Mouse (Mus musculus) forebrain, embryonic 13.5 days (tissue): ENCODE measurements around the gene Exph5. TPM values are rescaled to one million over a fixed set of nuclear protein-coding genes. Genes with fewer than 3 reads are reported as not detected.

Source experiments
- ATAC-seq: fragments of 200-750 bp; cut with Nextera tagmentation; 2 replicates; pipeline ENCODE4 v1.8.0; 2017
- H3K27ac ChIP-seq: fragments of 300-500 bp; sonication (generic); 2 replicates; pipeline ENCODE4 v1.5.1; 2015; ENCODE audit warnings: inconsistent platforms, mild to moderate bottlenecking, moderate library complexity
- H3K27me3 ChIP-seq: fragments of 300-500 bp; sonication (generic); 2 replicates; pipeline ENCODE4 v1.6.1; 2015; ENCODE audit warnings: mild to moderate bottlenecking, inconsistent platforms
- H3K36me3 ChIP-seq: fragments of 300-500 bp; sonication (generic); 2 replicates; pipeline ENCODE4 v1.6.1; 2015; ENCODE audit warnings: mild to moderate bottlenecking, inconsistent platforms; ENCODE audit not compliant: poor library complexity, severe bottlenecking
- H3K4me1 ChIP-seq: fragments of 300-500 bp; sonication (generic); 2 replicates; pipeline ENCODE4 v1.6.1; 2015; ENCODE audit warnings: inconsistent platforms
- H3K4me2 ChIP-seq: fragments of 300-500 bp; sonication (generic); 2 replicates; pipeline ENCODE4 v1.6.1; 2015; ENCODE audit warnings: inconsistent platforms, mild to moderate bottlenecking, moderate library complexity
- H3K4me3 ChIP-seq: fragments of 300-500 bp; sonication (generic); 2 replicates; pipeline ENCODE4 v1.5.1; 2015; ENCODE audit warnings: mild to moderate bottlenecking, inconsistent platforms
- H3K9ac ChIP-seq: fragments of 300-500 bp; sonication (generic); 2 replicates; pipeline ENCODE4 v1.6.1; 2015; ENCODE audit warnings: mild to moderate bottlenecking, inconsistent platforms
- H3K9me3 ChIP-seq: fragments of 300-500 bp; sonication (generic); replicated peaks from 2 replicates; pipeline ENCODE4 v1.6.1; 2016; ENCODE audit warnings: inconsistent platforms
- WGBS: fragments of 180-500 bp; shearing (Covaris S2); methylation state at CpG from one replicate; pipeline ENCODE4 v1.1.7; 2015; 5-methylcytosine and 5-hydroxymethylcytosine counted together
- polyA plus RNA-seq: library from polyadenylated mRNA; unstranded; fragments of >200 nt; fragmentation: Nextera tagmentation; extraction: Ambion mirVana; gene quantifications from 2 replicates; pipeline ENCODE4 v1.2.1, GENCODE M21; 2015

Exph5 gene
- polyA plus RNA-seq, 1 experiment from 2014 or later: not detected

GRCm38 (mm10) chr9:53401146-53401545 is 99.7 kb downstream of the Exph5 start:
- peaks cover 19% of the 10 kb centered on the region for H3K4me1 ChIP-seq
- no peak overlapping the region for H3K27ac ChIP-seq
- H3K9me3 ChIP-seq: no peaks in the 10 kb centered on the region
- H3K27me3 ChIP-seq: no peaks in the 10 kb centered on the region
- no peak overlapping the region for H3K4me3 ChIP-seq
- 87% methylated on average over 8 of the region's 8 CpGs for WGBS
- no peak for ATAC-seq
- no peaks in the 10 kb centered on the region for H3K36me3 ChIP-seq
- H3K4me2 ChIP-seq: no peak overlapping the region
- no peak overlapping the region for H3K9ac ChIP-seq

GRCm38 (mm10) chr9:53402291-53402711 is 100.8 kb downstream of the Exph5 start, which contains the start of gene 4930550C14Rik:
4930550C14Rik (plus strand) TSS chr9:53402325.
- no peaks in the 10 kb centered on the region for H3K9me3 ChIP-seq
- peak within 1 kb of the TSS; percentile 38 for H3K4me2 ChIP-seq
- H3K4me1 ChIP-seq: peaks cover 19% of the 10 kb centered on the region
- H3K4me3 ChIP-seq: no peak within 1 kb of the TSS
- H3K36me3 ChIP-seq: no peaks in the 10 kb centered on the region
- WGBS: 21% methylated on average over 11 of the region's 11 CpGs
- no peaks in the 10 kb centered on the region for H3K27me3 ChIP-seq
- H3K9ac ChIP-seq: no peak within 1 kb of the TSS
- no peak within 1 kb of the TSS for H3K27ac ChIP-seq
- no peak for ATAC-seq

- Histone ChIP-seq H3K9me3 (no peaks in the 10 kb centered on the region), H3K4me2 (peak overlapping the region; percentile 38), H3K4me3 (no peak overlapping the region), H3K27me3 (no peaks in the 10 kb centered on the region), H3K36me3 (no peaks in the 10 kb centered on the region), H3K4me1 (peaks cover 19% of the 10 kb centered on the region), H3K27ac (no peak overlapping the region), H3K9ac (no peak overlapping the region)
- WGBS: 51% methylated on average over 8 of the region's 8 CpGs
- ATAC-seq: no peak
These were observed 101.5 kb downstream of the Exph5 start for GRCm38 (mm10) chr9:53402991-53403390.

GRCm38 (mm10) chr9:53404050-53404752 is 102.7 kb downstream of the Exph5 start:
- Histone ChIP-seq H3K27ac (no peak overlapping the region), H3K9ac (no peak overlapping the region), H3K9me3 (no peaks in the 10 kb centered on the region), H3K27me3 (no peaks in the 10 kb centered on the region), H3K4me3 (no peak overlapping the region), H3K4me1 (peaks cover 19% of the 10 kb centered on the region), H3K36me3 (no peaks in the 10 kb centered on the region), H3K4me2 (no peak overlapping the region)
- WGBS: 88% methylated on average over 6 of the region's 6 CpGs
- ATAC-seq: peak; percentile 36; the same call in 1 of the 2 replicates

GRCm38 (mm10) chr9:53404753-53405722 is 103.6 kb downstream of the Exph5 start:
- peak overlapping the region; percentile 52 for H3K27ac ChIP-seq
- H3K4me1 ChIP-seq: peaks cover 19% of the 10 kb centered on the region
- no peaks in the 10 kb centered on the region for H3K36me3 ChIP-seq
- peak overlapping the region; percentile 53 for H3K4me2 ChIP-seq
- WGBS: 29% methylated on average over 21 of the region's 21 CpGs
- no peaks in the 10 kb centered on the region for H3K27me3 ChIP-seq
- peak overlapping the region; percentile 32 for H3K4me3 ChIP-seq
- H3K9ac ChIP-seq: peak overlapping the region; percentile 54
- no peaks in the 10 kb centered on the region for H3K9me3 ChIP-seq
- ATAC-seq: peak; percentile 94

- Histone ChIP-seq H3K27me3 (no peaks in the 10 kb centered on the region), H3K4me3 (no peak overlapping the region), H3K9me3 (no peaks in the 10 kb centered on the region; the same call in 1 of the 2 replicates), H3K9ac (no peak overlapping the region), H3K36me3 (no peaks in the 10 kb centered on the region), H3K4me2 (no peak overlapping the region), H3K4me1 (0 out of 2 replicates have a peak, but pooled peaks cover 6% of the 10 kb centered on the region), H3K27ac (no peak overlapping the region)
- WGBS: 91% methylated on average over 4 of the region's 4 CpGs
- no peak for ATAC-seq
These were observed 107.1 kb downstream of the Exph5 start for GRCm38 (mm10) chr9:53408548-53408947.

- Histone ChIP-seq H3K27me3 (no peaks in the 10 kb centered on the region), H3K36me3 (no peaks in the 10 kb centered on the region), H3K27ac (no peak overlapping the region), H3K9me3 (no peaks in the 10 kb centered on the region; the same call in 1 of the 2 replicates), H3K9ac (no peak overlapping the region), H3K4me2 (no peak overlapping the region), H3K4me3 (no peak overlapping the region), H3K4me1 (0 out of 2 replicates have a peak, but pooled peaks cover 6% of the 10 kb centered on the region)
- ATAC-seq: no peak
- 84% methylated on average over 2 of the region's 2 CpGs for WGBS
These were observed 107.5 kb downstream of the Exph5 start for GRCm38 (mm10) chr9:53408953-53409361.

GRCm38 (mm10) chr9:53409427-53409826 is 108.0 kb downstream of the Exph5 start:
- Histone ChIP-seq H3K36me3 (no peaks in the 10 kb centered on the region), H3K4me2 (no peak overlapping the region), H3K4me1 (0 out of 2 replicates have a peak, but pooled peaks cover 6% of the 10 kb centered on the region), H3K4me3 (no peak overlapping the region), H3K9ac (no peak overlapping the region), H3K27ac (no peak overlapping the region), H3K9me3 (no peaks in the 10 kb centered on the region; the same call in 1 of the 2 replicates), H3K27me3 (no peaks in the 10 kb centered on the region)
- WGBS: 95% methylated on average over 3 of the region's 3 CpGs
- no peak for ATAC-seq

- H3K9me3 ChIP-seq: no peaks in the 10 kb centered on the region
- H3K27me3 ChIP-seq: no peaks in the 10 kb centered on the region
- H3K4me2 ChIP-seq: no peak overlapping the region
- no peaks in the 10 kb centered on the region for H3K36me3 ChIP-seq
- H3K27ac ChIP-seq: no peak overlapping the region
- no peak overlapping the region for H3K4me3 ChIP-seq
- no peak overlapping the region for H3K9ac ChIP-seq
- H3K4me1 ChIP-seq: no peaks in the 10 kb centered on the region
- WGBS: 80% methylated on average over 9 of the region's 9 CpGs
- ATAC-seq: no peak
These were observed 120.8 kb downstream of the Exph5 start for GRCm38 (mm10) chr9:53422133-53422896.

GRCm38 (mm10) chr9:53426726-53427125 is 125.3 kb downstream of the Exph5 start:
- Histone ChIP-seq H3K4me3 (no peak overlapping the region), H3K9ac (no peak overlapping the region), H3K27me3 (no peaks in the 10 kb centered on the region), H3K4me1 (no peaks in the 10 kb centered on the region), H3K27ac (no peak overlapping the region), H3K4me2 (no peak overlapping the region), H3K36me3 (no peaks in the 10 kb centered on the region), H3K9me3 (no peaks in the 10 kb centered on the region)
- no peak for ATAC-seq
- 94% methylated on average over 3 of the region's 3 CpGs for WGBS
